Mouse (Mus musculus) liver, adult 10 weeks (tissue): ENCODE measurements around the gene Klhl29. TPM values are rescaled to one million over a fixed set of nuclear protein-coding genes. Genes with fewer than 3 reads are reported as not detected.

ENCODE experiments used
- polyA plus RNA-seq: library from polyadenylated mRNA; stranded (reverse); fragments of 350-450 nt; fragmentation: Illumina TruSeq; extraction: RNeasy Lipid Tissue Mini Kit (QIAGEN cat#74804); gene quantifications from one replicate; pipeline ENCODE4 v1.2.3, GENCODE M21; 2014; ENCODE audit warnings: low read depth, low replicate concordance

Gene Klhl29
- 0.05 TPM for polyA plus RNA-seq

GRCm38 (mm10) chr12:5375616-5376461, at the start of gene Klhl29:
Klhl29 (minus strand) TSS chr12:5375682.

